Mouse (Mus musculus): ENCODE results near the gene Ppdpf.

GRCm38 (mm10) chr2:181153837-181154236 lies 33.2 kb upstream of the Ppdpf start:
- peak; percentile 79 for TF ChIP-seq CTCF (IDR thresholded peaks at IDR 0.05; ENCODE audit: low read depth, low read length)
- TF ChIP-seq POLR2A (IDR thresholded peaks at IDR 0.05; ENCODE audit: extremely low read depth, insufficient read depth, low read length) = no peak

All from liver, adult 2 months (tissue).